Mouse (Mus musculus) adipocyte (in vitro differentiated cells): ENCODE results near the gene Hist1h3e.
A peak's percentile ranks its signal among the peaks of the same experiment; 100 is the strongest.
"Not testable (repeated sequence)": the region's sequence is repeated elsewhere in the genome, so short reads cannot be mapped to it uniquely, and the experiment has no call there.

Experiments used
- DNase-seq: peaks from one replicate; pipeline ENCODE4 v3.0.0-alpha.2; 2016; ENCODE audit warnings: low spot score

Gene Hist1h3e

DNA sequence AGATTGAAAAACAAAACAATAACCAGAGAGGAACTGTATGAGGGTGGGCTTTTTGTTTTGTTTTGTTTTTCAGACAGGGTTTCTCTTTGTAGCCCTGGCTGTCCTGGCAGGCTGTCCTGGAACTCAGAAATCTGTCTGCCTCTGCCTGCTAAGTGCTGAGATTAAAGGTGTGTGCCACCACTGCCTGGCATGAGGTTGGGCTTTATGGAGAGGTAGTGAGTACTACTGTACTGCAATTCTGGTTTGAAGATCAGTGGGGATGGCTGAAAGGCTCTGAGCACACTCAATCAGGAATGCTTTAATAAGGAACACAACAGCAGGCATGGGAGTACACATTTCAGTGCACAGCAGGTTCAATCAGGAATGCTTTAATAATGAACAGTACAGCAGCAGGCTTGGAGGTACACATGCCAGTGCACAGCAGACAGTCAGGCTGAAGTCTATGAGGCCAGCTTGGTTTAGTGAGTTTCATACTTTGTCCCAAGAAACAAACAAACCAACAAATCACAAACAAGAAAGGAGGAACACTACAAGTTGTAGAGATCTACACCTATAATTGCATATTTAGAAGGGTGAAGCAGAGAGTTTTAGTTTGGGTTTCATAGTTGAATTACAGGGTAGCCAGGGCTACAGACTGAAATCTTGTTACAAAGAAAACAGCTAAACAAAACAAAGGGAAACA is 21.4 kb upstream of the Hist1h3e start:
- peak; percentile 47 for DNase-seq

DNA sequence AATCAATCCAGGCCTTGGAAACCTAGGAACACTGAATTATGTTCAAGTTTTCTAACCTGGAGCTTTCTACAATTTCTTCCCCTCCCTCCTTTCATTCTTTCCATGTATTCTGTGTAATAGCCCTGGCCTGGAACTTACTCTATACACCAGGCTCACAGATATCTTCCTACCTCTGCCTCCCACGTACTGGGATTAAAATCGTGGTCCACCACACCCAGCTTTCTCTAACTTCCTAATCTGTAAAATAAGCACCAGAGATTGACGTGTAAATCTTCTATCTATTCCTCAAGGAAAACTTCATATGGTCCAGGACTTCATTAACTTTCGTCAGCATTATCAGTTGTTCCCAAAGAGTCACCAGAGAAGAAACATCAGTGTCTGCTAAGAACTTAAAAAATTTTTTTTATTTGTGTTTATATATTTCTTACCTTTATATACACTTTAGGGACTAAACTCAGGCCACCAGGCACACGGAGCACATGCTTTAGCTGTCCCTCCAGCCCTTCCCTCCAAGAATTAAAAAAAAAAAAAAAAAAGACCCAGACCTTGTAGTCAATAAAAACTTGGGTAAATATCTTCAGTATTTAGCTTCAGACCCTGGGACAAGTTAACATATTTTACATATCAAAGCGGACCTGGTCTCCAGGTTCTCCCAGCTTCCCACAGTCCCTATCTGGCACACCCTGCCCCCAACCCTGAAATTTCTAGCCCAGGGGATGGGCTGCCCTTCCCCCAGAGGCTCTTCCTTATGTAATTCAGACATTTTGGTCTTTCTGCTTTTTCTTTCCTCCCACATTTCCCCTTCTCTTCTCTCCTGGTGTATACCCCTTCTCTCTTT is 20.3 kb upstream of the Hist1h3e start:
- peak; percentile 52 for DNase-seq

DNA sequence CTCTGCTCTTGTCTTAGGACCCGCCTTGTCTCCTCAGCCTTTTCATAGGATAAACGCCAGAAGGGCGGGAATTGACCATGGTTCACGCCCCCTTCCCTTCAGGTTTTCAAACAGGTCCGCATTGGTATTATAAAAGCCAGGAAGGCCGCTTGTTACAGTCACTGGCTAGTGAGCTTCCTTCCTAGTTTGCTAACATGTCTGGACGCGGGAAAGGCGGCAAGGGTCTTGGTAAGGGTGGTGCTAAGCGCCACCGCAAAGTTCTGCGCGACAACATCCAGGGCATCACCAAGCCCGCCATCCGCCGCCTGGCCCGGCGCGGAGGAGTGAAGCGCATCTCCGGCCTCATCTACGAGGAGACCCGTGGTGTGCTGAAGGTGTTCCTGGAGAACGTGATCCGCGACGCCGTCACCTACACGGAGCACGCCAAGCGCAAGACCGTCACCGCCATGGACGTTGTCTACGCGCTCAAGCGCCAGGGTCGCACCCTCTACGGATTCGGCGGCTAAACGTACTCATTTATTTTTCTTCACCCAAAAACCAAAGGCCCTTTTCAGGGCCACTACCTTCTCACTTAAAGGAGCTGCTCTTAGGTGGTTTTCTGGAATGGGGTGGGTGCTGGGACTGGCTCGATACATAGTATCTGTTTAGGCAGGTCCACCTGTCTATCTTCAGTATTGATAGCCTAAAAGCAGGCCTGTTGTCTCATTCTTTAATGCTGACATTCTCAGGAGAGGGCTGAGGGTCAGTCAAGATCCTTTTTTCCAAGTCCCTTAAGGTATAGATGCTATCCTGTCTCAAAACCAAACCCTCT is 19.4 kb upstream of the Hist1h3e start, which contains the start of gene Hist1h4d:
Hist1h4d (plus strand) TSS at position 191 of the 811 bp plus-strand sequence.
- peak; percentile 99 for DNase-seq

DNA sequence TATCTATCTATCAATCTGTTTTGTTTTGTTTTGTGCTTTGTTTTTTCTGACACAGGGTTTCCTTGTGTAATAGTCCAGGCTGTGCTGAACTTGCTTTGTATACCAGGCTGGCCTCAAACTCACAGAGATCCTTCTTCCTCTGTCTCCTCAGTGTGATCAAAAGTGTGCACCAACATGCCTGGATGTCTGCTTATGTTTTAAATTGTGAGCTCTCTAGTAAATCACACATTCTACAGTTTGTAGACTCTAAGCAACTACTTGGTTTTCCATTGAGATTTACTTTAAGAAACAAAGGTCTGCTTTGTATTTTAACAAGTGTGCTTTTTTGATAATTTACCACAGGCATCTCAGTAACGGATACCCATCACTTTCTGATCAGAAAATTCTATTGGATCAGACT is 15.7 kb upstream of the Hist1h3e start:
- DNase-seq, result no peak

DNA sequence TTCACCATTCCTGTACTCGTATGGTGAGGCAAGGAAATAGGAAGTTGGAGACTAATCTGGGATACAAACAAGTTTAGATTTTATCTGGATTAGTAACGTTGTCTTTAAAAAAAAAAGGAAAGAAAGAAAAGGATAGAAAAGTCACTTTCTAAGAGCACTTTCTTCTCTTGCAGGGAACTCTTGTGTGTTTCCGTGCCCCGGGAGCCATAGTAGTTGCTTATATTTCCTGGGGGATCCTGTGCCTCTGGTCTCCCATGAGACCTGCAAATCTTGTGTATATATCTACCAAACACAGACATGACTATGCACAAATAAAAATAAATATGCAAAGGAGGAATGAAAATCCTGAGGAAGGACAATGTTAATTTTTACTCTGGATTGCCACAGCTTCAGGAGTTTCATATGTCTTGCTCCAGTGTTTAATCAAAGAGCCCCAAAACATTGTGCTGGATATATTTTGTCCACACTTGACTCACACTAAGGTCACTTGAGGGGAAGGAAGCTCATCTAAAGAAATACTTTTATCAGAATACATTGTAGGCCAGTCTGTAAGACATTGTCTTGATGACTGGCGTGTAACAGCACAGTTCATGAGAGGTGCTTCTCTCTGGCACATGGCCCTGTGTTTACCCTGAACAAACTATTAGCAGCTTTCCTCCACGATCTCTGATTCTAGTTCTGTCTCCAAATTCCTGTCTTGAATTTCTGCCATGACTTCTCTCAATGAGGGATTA is 14.9 kb upstream of the Hist1h3e start:
- DNase-seq, result no peak

DNA sequence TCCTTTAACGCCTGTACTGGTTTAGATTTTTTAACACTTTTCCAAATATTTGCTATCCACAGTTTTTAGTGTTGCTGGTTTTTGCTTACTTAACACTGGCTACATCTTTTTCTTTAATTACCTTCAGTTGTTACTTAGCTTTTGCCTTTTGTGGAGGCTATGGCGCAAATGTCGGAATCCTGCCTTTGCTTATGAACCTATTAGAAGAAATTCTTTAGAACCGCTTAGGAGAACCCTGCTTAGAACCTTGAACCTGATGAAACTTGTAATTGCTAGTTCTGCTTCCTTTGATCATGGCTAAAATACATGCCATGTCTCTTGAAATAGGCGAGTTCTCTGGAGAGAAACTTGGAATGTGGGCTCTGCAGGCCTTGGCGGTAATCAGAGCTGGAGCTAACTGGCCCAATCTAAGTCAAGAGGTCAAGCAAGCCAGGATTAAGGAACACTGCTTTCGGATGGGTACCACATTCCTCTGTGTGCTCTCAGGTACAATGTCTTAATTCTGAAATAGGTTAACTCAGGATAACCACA is 14.2 kb upstream of the Hist1h3e start:
- no peak for DNase-seq

DNA sequence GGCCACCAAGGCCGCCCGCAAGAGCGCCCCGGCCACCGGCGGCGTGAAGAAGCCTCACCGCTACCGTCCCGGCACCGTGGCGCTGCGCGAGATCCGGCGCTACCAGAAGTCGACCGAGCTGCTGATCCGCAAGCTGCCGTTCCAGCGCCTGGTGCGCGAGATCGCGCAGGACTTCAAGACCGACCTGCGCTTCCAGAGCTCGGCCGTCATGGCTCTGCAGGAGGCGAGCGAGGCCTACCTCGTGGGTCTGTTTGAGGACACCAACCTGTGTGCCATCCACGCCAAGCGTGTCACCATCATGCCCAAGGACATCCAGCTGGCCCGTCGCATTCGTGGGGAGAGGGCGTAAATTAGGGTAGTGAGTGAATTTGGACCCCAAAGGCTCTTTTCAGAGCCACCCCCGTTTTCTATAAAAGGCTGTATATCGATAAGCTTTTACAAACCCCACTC is 13.7 kb upstream of the Hist1h3e start:
- not testable (repeated sequence) for DNase-seq

DNA sequence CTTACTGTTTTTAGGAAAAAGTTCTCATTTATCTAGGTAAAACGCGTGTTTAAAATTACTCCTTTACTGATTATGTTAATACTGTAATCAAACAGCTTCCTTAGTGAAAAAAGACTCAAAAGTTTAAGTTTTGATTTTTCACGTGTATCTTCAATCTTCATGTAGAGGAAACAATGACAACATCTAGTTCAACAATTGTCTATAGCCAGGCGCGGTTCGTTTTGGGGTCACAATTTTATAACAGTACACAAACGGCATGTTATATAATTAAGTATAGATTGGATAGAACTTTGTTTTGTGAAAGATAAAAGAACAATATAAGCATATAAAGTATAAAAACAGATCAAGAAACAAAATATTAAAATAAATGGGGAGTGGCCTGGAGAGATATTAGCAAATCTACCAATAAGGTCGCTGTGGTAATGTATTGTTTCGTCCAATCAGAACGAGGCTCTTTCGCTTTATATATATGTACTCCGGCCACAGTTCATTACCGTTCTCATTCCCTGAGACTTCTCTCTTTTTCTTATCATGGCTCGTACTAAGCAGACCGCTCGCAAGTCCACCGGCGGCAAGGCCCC is 13.2 kb upstream of the Hist1h3e start, which contains the start of gene Hist1h3d:
Hist1h3d (plus strand) TSS at position 493 of the 581 bp plus-strand sequence.
- peak; percentile 83 for DNase-seq

DNA sequence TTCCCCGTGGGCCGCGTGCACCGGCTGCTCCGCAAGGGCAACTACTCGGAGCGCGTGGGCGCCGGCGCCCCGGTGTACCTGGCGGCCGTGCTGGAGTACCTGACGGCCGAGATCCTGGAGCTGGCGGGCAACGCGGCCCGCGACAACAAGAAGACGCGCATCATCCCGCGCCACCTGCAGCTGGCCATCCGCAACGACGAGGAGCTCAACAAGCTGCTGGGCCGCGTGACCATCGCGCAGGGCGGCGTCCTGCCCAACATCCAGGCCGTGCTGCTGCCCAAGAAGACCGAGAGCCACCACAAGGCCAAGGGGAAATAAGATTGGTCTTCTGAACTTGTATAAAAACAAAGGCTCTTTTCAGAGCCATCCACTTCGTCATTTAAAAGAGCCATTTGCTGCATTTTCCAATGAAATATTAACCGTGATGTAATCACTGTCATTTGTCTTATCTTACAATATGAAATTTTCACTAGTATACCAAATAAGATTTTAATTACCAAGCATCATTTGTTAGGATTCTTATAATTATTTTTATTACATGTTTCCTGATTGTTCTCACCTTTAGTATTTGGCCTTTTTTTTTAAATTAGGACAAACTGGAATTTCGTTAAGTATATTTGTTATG is 12.5 kb upstream of the Hist1h3e start:
- DNase-seq, result not testable (repeated sequence)

DNA sequence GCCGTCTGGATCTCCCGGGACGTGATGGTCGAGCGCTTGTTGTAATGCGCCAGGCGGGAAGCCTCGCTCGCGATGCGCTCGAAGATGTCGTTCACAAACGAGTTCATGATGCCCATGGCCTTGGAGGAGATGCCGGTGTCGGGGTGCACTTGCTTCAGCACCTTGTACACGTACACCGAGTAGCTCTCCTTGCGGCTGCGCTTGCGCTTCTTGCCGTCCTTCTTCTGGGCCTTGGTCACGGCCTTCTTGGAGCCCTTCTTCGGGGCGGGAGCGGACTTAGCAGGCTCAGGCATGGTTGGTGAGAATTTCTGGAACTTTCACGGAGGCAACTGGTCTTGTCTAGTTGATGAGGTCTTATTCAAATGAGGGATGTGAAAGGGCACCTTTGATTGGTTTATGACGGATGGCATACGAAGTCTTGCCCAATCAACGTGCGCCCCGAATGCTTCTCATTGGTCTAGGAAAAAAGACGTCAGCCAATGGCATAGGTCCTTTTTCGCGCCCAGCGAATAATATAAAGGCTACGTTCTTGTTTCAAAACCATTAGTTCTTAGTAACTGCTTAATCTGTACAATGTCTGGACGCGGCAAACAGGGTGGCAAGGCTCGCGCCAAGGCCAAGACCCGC is 11.8 kb upstream of the Hist1h3e start, which contains the start of the genes Hist1h2bf and Hist1h2ad:
Hist1h2bf (minus strand) TSS at position 299 of the 627 bp plus-strand sequence.
Hist1h2ad (plus strand) TSS at position 484 of the 627 bp plus-strand sequence.
- peak; percentile 95 for DNase-seq

DNA sequence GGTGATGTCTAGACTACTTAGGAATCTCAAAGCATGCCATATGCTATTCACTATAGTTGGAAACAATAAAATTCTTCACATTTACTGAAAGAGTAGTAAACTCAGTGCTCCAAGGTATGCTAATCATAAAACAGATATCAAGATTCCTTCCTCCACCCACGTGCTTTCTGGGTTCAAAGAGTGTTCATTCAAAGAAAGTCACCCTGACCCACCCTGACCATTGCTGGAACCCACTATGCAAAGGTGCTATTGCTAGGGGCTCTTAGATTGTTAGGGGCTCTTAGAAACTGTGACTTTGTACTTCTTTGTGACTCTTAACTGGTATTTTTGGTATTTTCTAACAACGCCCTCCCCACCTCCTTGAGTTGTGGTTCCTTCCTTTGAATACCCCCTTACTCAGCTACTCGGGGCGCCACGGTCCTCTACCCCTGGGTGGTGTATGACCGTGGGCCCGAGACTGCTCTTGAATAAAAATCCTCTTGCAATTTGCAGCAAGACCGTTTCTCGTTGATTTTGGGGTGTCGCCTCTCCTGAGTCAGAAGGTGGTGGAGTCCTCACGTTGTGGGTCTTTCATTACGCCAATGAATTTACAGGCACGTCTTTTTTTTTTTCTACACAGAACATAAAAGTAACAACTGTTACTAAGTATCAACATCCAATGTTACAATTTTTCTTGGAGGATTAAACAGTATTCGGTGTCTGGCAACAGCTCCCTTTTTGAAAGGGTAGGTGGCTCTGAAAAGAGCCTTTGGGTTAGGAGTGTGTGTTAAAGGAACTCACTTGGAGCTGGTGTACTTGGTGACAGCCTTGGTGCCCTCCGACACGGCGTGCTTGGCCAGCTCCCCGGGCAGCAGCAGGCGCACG is 11.1 kb upstream of the Hist1h3e start:
- not testable (repeated sequence) for DNase-seq

DNA sequence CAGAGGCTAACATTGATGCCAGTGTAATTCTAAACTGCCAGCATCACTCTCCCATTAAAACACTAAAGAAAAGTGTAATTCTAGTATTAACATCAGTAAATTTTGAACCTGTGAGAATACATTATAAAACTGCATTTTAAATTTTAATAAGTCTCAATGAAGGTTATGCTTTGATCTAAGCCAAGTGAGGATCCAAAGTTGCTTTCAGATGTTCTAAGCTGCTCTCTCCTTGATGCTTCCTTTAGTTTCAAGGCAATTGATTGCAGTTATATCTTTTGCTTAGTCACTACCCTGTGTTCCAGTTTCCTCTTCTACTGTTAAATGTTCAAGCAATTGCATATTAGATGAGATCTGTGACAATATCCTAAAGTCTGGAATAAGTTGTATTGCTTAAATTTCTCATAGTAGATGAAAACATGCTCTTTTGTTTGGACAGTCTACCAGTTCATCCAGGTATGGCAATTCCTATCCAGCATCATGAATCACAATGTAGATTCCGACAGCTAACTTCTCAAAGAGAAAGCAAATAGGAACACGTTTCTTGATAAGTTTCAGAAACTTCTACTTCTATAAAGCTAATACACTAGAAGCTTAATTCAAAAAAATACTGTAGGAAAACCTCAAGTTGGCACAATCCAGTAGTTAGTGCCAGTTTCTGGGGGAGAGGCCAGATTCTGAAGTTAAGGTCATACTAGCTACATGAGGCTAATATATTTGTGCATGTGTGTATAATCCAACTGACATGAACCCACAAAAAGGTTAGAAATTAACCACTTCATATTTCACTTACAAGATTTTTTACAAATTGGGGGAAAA is 10.3 kb upstream of the Hist1h3e start:
- DNase-seq, result peak; percentile 44

DNA sequence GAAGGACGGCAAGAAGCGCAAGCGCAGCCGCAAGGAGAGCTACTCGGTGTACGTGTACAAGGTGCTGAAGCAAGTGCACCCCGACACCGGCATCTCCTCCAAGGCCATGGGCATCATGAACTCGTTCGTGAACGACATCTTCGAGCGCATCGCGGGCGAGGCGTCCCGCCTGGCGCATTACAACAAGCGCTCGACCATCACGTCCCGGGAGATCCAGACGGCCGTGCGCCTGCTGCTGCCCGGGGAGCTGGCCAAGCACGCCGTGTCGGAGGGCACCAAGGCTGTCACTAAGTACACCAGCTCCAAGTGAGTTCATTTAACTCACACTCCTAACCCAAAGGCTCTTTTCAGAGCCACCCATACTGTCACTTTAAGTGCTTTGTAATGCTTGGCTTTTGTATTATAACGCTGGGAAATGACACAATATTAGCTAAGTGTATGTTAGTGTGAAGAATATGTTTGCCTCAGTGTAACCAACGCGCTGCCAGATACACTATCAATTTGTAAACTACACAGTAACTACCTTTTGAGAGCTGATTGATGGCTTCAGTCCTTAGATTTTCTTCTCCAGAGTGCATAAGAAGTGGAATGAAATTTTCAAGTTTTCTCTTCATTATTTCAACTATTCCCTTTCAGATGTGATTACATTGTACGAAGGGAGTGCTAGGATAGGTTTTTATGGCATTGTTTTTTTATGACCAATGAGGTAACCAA is 9.5 kb upstream of the Hist1h3e start:
- not testable (repeated sequence) for DNase-seq

DNA sequence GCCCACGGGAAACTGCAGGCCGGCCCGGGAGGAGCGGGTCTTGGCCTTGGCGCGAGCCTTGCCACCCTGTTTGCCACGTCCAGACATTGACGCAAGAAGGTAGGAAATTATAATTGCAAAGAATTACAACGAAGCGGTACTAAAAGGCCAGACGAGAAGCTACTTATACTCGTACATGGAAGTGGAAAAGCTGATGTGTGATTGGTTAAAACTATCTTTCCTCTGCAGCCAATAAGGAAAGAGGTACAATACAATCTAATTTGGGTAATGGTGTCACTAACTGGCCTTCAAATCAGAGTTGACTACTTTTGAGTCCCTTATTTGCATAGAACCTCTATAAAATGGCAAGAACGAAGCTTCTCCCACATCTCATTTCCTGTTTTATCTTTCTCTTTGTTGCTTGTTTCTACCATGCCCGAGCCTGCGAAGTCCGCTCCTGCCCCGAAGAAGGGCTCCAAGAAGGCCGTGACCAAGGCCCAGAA is 8.9 kb upstream of the Hist1h3e start, which contains the start of the genes Hist1h2ae and Hist1h2bg:
Hist1h2ae (minus strand) TSS at position 199 of the 482 bp plus-strand sequence.
Hist1h2bg (plus strand) TSS at position 375 of the 482 bp plus-strand sequence.
- peak; percentile 93 for DNase-seq

DNA sequence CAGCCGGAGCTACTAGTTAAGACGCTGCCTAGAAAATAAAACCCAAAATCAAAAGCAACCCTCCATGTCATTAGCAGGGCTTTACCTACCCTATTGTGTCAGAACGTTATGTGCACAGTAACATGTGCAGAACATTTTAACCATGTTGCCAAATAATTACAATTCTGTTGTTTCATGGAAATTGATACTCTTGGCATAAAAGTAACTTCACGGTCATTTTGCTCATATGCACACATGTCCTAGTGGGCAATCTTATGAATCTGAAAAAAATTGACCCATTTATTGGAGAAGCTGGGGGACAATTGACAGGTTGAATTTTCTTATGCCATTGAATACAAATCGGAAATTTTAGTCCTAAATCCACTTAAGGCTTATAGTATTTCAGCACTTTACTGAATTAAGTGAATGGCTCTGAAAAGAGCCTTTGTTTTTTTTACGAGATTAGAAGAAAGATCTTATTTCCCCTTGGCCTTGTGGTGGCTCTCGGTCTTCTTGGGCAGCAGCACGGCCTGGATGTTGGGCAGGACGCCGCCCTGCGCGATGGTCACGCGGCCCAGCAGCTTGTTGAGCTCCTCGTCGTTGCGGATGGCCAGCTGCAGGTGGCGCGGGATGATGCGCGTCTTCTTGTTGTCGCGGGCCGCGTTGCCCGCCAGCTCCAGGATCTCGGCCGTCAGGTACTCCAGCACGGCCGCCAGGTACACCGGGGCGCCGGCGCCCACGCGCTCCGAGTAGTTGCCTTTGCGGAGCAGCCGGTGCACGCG is 8.3 kb upstream of the Hist1h3e start:
- DNase-seq, result not testable (repeated sequence)

DNA sequence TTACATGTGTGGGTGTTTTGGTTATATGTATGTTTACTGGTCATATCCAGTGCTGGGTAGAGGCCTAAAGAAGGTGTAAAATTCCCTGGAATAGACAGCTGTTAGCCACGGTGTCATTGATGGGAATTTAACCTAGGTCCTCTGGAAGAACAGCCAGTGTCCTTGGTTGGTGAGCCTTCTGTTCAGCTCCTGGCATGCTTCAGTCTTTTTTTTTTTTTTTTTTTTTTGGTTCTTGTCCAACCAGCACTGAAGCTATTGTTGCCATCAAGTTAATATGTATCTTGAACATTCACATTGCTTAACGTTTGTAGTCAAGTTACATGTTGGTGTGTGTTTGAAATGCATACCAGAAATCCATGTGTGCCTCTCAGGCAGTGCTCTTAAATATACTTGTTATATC is 2.3 kb upstream of the Hist1h3e start:
- no peak for DNase-seq
